Mouse (Mus musculus): ENCODE measurements around the gene Hps6.

The Hps6 gene

DNA sequence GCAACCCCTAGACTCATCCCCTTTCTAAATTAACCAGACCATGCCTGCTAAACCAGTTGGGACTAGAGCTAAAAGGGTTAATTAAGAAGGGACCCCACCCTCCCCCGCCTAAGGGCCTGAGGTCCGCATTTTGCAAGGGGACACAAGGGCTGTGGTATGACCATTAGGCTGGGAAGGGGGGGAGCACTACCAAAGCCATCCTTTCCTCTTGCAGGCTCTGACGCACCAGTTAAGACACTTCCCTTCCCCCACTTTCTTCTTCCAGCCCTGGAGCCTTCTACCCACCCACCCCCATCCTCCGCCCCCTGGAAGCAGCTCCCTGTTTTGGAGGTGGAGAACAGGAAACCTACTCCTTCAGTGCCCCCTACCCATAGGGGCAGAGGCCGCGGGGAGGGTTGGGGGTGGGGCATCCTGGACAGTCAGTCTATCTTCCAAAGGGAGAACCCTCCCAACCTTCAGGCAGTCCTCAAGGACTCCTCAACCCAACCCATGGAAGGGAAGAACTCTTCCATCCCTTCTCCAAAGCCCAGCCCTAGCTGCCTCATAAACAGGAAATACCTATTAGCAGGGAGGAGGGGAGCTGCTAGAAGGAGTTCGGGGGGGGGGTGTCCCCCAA is 42.5 kb downstream of the Hps6 start:
- peak; percentile 75 for DNase-seq (ENCODE audit: low spot score)

DNA sequence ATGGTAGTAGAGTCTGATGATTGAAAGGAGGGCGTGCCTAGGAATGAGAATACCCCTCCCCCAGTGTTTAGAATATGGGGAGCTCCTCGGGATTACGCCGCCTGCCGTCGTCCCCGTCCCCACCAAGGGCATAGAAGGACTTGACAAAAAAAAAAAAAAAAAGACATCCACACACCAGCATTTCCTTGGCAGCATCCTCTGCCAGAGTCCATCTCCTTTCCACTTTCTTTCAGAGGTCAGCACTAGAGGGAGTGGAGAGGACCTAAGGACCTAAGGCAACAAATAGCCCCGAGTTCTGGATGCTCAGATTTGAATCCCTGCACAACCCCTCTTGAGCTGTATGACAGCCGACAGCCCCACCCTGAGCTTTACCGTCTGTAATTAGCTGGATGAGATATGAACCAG is 43.3 kb downstream of the Hps6 start:
- peak; percentile 18 for DNase-seq (ENCODE audit: low spot score)

DNA sequence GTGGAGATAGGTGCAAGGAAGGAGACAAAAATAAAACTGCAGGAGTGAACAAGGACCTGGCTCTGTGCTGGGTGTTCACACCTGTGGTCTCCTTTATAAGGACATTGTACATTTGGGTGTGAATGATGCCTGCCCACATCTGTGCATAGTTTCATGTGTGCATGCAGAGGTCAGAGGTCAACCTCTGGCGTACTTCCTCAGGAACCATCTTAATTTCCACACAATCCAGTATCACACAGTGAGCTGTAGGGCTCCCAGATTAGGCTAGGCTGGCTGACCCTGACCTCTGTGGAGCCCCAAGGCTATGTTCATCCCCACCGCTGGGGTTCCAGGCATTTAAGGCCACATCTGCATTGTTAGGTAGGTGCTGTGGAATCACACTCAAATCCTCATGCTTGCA is 44.1 kb downstream of the Hps6 start:
- no peak for DNase-seq (ENCODE audit: low spot score)

- no peak for DNase-seq (ENCODE audit: low spot score)
Observed at GRCm38 (mm10) chr19:46049129-46049528, 45.8 kb downstream of the Hps6 start.

DNA sequence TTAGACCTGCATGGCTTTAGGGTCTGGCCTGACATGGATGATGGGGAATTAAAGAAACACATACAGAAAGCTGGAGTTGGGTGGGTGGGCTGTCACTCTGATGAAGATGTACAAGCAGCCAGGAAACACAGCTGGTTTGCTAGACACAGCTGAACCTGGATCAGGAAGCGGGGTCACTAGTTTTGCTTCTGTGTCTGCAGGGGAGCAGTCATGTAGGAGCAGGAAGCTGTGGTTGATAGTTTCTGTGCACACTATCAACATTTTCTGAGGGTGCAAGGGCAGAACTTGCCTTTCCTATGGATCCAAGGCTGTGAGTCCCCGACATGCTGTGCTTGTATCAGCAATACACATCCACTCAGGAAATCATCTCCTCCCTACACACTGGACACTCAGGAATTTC is 47.2 kb downstream of the Hps6 start:
- no peak for DNase-seq (ENCODE audit: low spot score)
